Mouse (Mus musculus) cerebellum, adult 2 months (tissue): Measurements from ENCODE around the gene Pla2g5.

Experiments
- CTCF ChIP-seq: fragments of 200-500 bp; IDR thresholded peaks from 2 replicates; pipeline ENCODE4 v1.5.1; 2011; ENCODE audit warnings: low read depth, mild to moderate bottlenecking, control low read depth, low read length, moderate library complexity, borderline replicate concordance; ENCODE audit not compliant: insufficient read depth
- POLR2A ChIP-seq: fragments of 200-500 bp; IDR thresholded peaks from 2 replicates; pipeline ENCODE4 v1.6.1; 2011; ENCODE audit warnings: low read length, control low read depth, borderline replicate concordance; ENCODE audit not compliant: insufficient read depth

GRCm38 (mm10) chr4:138762266-138762665 is 101.0 kb downstream of the Pla2g5 start:
- TF ChIP-seq POLR2A: no peak
- TF ChIP-seq CTCF: no peak
